Mouse (Mus musculus) frontal cortex, adult 2 months (tissue): ENCODE measurements around the gene Abhd11. TPM values are rescaled to one million over a fixed set of nuclear protein-coding genes. Genes with fewer than 3 reads are reported as not detected.

Source experiments
- polyA plus RNA-seq: library from polyadenylated mRNA; depleted of rRNA; stranded (reverse); fragments of >200 nt; gene quantifications from 2 replicates; pipeline ENCODE4 v1.2.3, GENCODE M21; 2012; rRNA removed

Gene Abhd11
- polyA plus RNA-seq, 1 experiment, result 68.4 TPM

Other genes with a start within 250 kb of the Abhd11 start
- not detected in 2 replicates for gene Tmem270, start 102.4 kb upstream of the Abhd11 start, polyA plus RNA-seq
- gene Cldn13, start 93.6 kb upstream of the Abhd11 start, polyA plus RNA-seq, result not detected in 2 replicates
- 14.0 and 14.9 TPM in 2 replicates for gene Mettl27, start 76.8 kb upstream of the Abhd11 start, polyA plus RNA-seq
- 0.08 and 0.32 TPM in 2 replicates for gene Cldn4, start 62.2 kb upstream of the Abhd11 start, polyA plus RNA-seq
- gene Cldn3, start 22.9 kb upstream of the Abhd11 start, polyA plus RNA-seq, result 0.34 and 1.1 TPM in 2 replicates
- 345 and 362 TPM in 2 replicates for gene Stx1a, start 14.3 kb downstream of the Abhd11 start, polyA plus RNA-seq
- 49.4 and 55.7 TPM in 2 replicates for gene Dnajc30, start 55.0 kb downstream of the Abhd11 start, polyA plus RNA-seq
- 75.7 and 79.1 TPM in 2 replicates for gene Bud23, start 55.8 kb downstream of the Abhd11 start, polyA plus RNA-seq
- gene Vps37d, start 69.1 kb downstream of the Abhd11 start, polyA plus RNA-seq, result 25.7 and 28.9 TPM in 2 replicates
- 4.6 and 6.0 TPM in 2 replicates for gene Mlxipl, start 80.7 kb downstream of the Abhd11 start, polyA plus RNA-seq
- gene Tbl2, start 140.5 kb downstream of the Abhd11 start, polyA plus RNA-seq, result 9.5 and 10.7 TPM in 2 replicates
- 42.2 TPM in 2 replicates for gene Bcl7b, start 159.1 kb downstream of the Abhd11 start, polyA plus RNA-seq
- gene Baz1b, start 178.1 kb downstream of the Abhd11 start, polyA plus RNA-seq, result 62.8 and 64.8 TPM in 2 replicates
- 5.4 and 5.5 TPM in 2 replicates for gene Fzd9, start 242.1 kb downstream of the Abhd11 start, polyA plus RNA-seq